Mouse (Mus musculus): Measurements from ENCODE around the gene 1700012B09Rik.

The 1700012B09Rik gene

DNA sequence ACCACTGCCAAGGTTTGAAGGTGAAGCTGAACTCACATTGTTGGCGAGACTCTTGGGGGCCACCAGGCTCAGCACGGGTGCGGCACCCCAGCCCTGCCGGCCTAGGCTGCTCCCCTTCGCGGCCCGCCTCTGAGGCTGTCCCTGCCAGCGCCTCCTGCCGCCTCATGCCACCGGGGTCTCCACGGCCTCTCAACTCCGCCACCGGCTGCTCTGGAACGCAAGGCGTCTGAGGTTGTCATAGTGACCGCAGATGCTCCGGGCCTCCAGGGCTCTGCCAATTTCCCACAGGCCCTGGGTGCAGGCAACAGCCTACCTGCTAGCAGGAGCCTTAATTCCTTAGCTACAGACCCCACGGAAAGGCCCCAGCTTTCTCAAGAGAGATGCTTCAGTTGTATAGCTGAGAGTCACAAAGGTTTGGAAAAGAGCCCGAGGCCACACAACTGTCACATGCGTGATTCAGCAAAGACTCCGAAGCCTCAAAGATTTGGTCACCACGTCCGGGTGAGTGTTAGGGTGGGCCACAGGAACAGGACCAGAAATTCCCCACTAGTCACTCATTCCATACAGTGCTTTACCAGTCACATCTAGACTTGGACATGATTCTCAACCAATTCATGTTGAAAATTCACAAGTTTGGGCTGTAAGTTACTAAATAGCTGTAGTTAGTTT, at the start of gene 1700012B09Rik:
TSS of gene 1700012B09Rik (minus strand) at position 228 of the 669 bp plus-strand sequence.
- DNase-seq = no peak

DNA sequence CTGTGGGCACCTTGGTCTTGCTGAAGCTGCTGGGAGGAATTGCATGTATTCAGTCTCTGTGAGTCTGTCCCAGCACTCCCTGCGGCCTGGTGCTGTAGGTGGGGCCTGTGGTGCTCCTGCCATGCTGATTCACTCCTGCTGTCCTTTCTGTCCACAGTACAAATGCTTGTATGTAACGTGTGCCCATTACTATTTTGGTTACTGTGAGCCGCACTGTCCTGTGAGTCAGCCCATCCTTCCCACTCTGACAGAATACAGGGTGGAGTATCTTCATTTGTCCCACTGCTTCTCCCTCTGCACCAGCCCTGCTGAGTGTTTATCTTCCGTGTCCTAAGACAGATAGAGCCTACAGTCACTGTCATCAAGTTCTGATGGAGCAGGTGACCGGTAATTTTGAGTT, 39.3 kb upstream of the 1700012B09Rik start:
- no peak for DNase-seq

GRCm38 (mm10) chr9:14806786-14807185, 36.0 kb upstream of the 1700012B09Rik start:
- DNase-seq = no peak

DNA sequence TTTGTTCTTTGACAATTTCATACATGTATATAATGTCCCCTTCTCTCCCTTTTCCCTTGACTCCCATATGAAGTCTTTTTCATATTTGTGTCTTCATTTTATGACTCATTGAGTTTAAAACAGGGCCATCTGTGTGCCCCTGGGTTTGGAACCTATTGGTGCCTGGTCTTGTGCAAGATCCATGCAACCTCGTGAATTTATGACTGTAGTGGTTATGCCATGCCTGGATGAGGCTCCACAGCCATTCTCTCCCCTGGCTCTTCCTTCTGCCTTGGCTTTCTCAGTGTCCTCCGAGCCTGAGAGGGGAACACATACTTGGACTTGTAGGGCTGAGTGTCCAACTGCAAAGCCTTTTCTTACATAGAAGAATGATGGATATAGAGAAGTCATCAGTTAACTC, 34.9 kb upstream of the 1700012B09Rik start:
- no peak for DNase-seq

DNA sequence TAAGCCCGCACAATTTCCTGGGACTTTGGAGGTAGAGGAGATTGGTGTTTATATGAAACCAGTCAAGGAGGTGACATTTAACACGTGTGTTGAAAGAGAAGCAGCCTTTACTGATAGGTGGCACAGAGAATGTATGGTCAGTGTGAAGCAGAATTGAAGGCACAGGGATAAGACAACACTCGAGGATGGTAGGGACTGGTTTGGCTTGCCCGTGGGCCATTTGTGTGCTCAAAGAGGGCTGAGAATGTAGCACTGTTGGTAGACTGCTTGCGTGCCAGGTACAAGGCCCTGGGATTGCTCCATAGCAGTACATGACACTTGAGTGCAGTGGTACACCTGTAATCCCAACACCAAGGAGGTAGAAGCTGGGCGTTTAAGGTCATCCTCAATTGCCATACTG, 16.5 kb upstream of the 1700012B09Rik start:
- no peak for DNase-seq

GRCm38 (mm10) chr9:14784039-14785002, 13.5 kb upstream of the 1700012B09Rik start, which contains the start of the genes Mre11a and Ankrd49:
TSS of gene Mre11a (plus strand) at chr9:14784654.
TSS of gene Ankrd49 (minus strand) at chr9:14784856.
- DNase-seq = peak; percentile 94 to 96

DNA sequence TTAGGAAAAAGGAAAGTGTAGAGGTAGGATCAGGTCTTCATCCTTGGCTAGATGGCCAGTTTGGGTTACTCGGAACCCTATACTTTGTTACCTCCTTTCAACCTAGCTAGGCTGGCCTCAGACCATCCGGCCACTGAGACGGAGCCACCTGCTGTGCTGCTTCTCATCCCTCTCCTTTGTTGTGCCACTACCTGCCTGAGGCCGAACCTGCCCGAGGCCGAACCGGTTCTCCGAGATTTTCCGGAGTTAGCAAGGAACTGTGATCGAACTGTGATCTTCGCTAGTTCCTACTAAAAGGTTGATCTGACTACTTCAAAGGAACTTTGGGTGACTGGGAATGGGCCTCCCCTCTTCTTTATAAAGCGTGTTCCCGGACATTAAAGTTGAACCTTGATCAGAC, 7.5 kb upstream of the 1700012B09Rik start:
- no peak for DNase-seq

- no peak for DNase-seq
Measured at GRCm38 (mm10) chr9:14773813-14774212, 3.0 kb upstream of the 1700012B09Rik start.

- no peak for DNase-seq
Measured at GRCm38 (mm10) chr9:14772074-14772473, 1.2 kb upstream of the 1700012B09Rik start.

GRCm38 (mm10) chr9:14769811-14770210, 1.0 kb downstream of the 1700012B09Rik start:
- no peak for DNase-seq

DNA sequence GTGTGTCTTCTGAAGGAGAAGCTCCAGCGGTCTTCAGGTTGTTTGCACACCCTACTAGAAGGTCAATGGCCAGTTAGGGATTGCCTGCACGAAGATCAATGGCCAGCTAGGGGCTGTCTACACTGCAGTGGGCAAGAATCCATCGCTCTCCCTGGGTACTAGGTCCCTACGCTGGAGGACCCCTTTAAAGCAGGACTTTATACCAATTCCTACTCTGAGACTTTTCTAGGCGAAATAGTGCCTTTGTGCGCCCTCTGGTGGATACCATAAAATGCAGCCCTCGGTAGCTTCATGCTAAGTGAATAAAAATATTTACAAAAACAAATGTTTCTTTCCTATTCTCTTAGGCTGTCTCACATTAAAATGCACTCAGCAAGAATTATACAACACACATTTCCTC, 6.1 kb downstream of the 1700012B09Rik start:
- peak in 1 of 2 experiments; percentile 29 for DNase-seq

DNA sequence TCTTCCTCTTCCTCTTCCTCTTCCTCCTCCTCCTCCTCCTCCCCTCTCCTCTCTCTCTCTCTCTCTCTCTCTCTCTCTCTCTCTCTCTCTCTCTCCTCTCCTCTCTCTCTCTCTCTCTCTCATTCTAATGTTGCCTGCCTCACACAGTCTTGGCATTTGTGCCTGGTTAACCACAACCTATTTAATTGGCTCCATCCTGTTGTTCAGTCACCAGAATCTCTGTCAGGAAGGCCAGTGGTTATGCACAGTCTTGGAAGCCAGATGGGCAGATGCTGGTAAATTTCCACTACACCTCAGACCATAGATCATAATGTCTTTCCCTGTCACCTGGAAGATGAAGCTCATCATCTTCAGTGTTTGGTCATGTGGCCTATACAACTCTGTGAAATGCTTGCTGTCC, 11.6 kb downstream of the 1700012B09Rik start:
- no peak for DNase-seq

GRCm38 (mm10) chr9:14758590-14758989, 12.2 kb downstream of the 1700012B09Rik start:
- no peak for DNase-seq

DNA sequence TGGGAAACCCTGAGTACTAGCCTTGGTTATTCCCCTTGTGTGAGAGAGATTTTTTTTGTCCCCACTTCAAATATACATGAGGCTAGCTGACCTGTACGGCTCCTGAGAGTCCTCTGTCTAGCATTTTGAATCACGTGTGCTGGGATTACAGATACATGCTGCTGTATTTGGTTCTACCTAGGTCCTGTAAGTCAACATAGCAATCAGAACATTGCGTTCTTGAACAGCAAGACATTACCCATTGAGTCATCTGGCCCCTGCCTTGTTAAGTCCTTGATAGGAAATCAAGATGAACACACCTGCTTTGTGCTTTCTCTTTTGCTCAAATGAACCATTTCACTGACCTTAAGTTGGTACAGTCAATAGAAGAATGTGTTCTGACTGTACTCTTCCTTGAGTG, 16.4 kb downstream of the 1700012B09Rik start:
- DNase-seq = no peak

DNA sequence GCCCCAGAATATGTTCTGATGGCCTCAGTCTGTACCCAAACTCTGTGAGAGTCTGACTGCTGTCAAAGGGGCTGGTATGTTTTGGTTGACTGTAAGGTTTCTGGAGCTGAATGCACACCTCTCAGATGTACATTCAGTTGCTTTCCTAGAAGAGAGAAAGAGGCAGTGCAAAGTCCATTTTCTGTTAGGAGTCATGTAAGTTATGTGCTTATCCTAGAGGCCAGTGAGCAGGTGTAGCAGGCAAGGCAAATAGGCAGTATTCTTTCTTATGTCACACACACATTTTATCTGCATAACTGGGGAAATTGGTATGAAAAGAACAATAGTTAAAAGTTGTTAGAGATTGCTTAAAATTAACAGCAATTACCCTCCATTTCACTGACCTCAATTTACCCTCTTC, 16.9 kb downstream of the 1700012B09Rik start:
- no peak for DNase-seq

DNA sequence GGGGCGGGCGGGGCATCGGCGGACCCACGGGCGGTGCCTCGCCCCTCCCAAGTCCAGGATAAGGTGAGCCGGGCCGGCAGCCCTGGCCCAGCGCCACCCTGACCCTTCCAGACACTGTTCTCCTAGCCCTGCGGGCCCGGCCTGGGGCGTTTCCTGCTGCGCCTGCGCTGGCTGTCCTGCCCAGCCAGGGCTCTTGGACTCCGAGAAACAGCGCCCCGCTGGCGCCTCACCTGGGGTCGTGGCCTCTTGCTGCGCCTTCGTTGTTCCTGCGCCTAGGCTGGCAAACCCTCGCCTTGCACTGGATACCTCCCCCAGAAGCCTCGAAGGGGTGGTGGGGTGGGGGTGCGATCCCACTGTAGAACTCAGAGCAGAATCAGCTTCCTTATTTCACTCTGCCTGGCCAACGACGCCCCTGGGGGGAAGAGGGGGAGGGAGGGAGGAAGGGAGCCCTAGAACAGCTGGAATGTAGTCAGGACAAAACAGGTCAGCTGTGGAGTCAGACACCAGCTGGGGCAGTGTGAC, 18.8 kb downstream of the 1700012B09Rik start, which contains the start of gene Fut4:
TSS of gene Fut4 (minus strand) at position 393 of the 522 bp plus-strand sequence.
- DNase-seq = peak; percentile 82 to 86

- DNase-seq = peak in 1 of 2 experiments; percentile 15
Measured at GRCm38 (mm10) chr9:14751503-14752000, 19.3 kb downstream of the 1700012B09Rik start.

- DNase-seq = peak; percentile 22 to 41
Measured at GRCm38 (mm10) chr9:14750901-14751502, 19.8 kb downstream of the 1700012B09Rik start.

GRCm38 (mm10) chr9:14740151-14740924, 30.5 kb downstream of the 1700012B09Rik start, which contains the start of gene Piwil4:
TSS of gene Piwil4 (minus strand) at chr9:14740733.
- no peak for DNase-seq

- no peak for DNase-seq
Measured at GRCm38 (mm10) chr9:14739498-14740150, 31.2 kb downstream of the 1700012B09Rik start.

- peak; percentile 22 to 46 for DNase-seq
Measured at GRCm38 (mm10) chr9:14730941-14731541, 39.8 kb downstream of the 1700012B09Rik start.

All from lung, adult 18-20 months (tissue).